Mouse (Mus musculus) lung, postnatal 0 days (tissue): Measurements from ENCODE around the gene Krtap28-10.

Experiments
- CTCF ChIP-seq: IDR thresholded peaks from 2 replicates; pipeline ENCODE4 v1.5.1; 2016; ENCODE audit warnings: antibody characterized with exemption, mild to moderate bottlenecking
- EP300 ChIP-seq: IDR thresholded peaks from 2 replicates; pipeline ENCODE4 v1.6.1; 2016; ENCODE audit warnings: antibody characterized with exemption, mild to moderate bottlenecking, control low read depth

GRCm38 (mm10) chr1:83016556-83016955 is 25.7 kb downstream of the Krtap28-10 start:
- TF ChIP-seq CTCF (no peak), EP300 (no peak)
